Mouse (Mus musculus) E14TG2a.4 (cell line): Measurements from ENCODE around the gene Dnmt3a.

Source experiments
- H3K27me3 ChIP-seq: 2 replicates; pipeline ENCODE4 v1.6.1; 2014; ENCODE audit warnings: low read length, control low read depth; ENCODE audit not compliant: insufficient read depth
- H3K36me3 ChIP-seq: 2 replicates; pipeline ENCODE4 v1.6.1; 2014; ENCODE audit warnings: low read length, control low read depth; ENCODE audit not compliant: insufficient read depth
- H3K4me1 ChIP-seq: replicated peaks from 2 replicates; pipeline ENCODE4 v1.6.1; 2014; ENCODE audit warnings: low read depth, low read length, control low read depth
- H3K4me3 ChIP-seq: replicated peaks from 2 replicates; pipeline ENCODE4 v1.5.1; 2014; ENCODE audit warnings: mild to moderate bottlenecking, low read length
- H3K9me3 ChIP-seq: 2 replicates; pipeline ENCODE4 v1.6.1; 2014; ENCODE audit warnings: low read length, control low read depth
- CTCF ChIP-seq: conservative IDR thresholded peaks from 2 replicates; pipeline ENCODE4 v1.5.1; 2014; ENCODE audit warnings: low read length
- NANOG ChIP-seq: IDR thresholded peaks from 2 replicates; pipeline ENCODE4 v1.6.1; 2014; ENCODE audit warnings: borderline replicate concordance, low read length, mixed read lengths
- POU5F1 ChIP-seq: IDR thresholded peaks from 2 replicates; pipeline ENCODE4 v1.6.1; 2014; ENCODE audit warnings: low read length, borderline replicate concordance

Dnmt3a gene

DNA sequence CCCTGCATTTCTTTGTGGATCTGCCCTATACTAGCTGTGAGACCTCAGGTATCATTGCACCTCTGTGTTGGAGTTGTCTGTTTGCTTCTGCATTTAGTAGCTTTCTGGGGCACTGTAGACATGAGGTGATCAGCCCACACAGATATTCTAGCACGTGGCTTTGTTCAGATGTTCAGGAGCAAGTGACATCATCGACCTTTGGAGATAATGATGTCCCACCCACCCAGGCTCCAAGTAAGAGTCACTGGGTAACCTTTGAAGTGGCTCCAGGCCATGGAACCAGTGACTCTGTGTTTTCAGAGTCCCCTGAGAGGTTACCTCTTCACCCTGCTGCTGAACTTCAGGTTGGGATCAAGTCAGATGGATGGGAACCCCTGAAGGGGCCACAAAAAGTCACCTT, 29.8 kb downstream of the Dnmt3a start:
- TF ChIP-seq NANOG (no peak), CTCF (no peak), POU5F1 (no peak)
- Histone ChIP-seq H3K4me3 (no peak overlapping the region), H3K4me1 (peaks cover 25% of the 10 kb centered on the region), H3K9me3 (no peaks in the 10 kb centered on the region), H3K27me3 (peaks cover 26% of the 10 kb centered on the region), H3K36me3 (0 out of 2 replicates have a peak, but pooled peaks cover 6% of the 10 kb centered on the region)

DNA sequence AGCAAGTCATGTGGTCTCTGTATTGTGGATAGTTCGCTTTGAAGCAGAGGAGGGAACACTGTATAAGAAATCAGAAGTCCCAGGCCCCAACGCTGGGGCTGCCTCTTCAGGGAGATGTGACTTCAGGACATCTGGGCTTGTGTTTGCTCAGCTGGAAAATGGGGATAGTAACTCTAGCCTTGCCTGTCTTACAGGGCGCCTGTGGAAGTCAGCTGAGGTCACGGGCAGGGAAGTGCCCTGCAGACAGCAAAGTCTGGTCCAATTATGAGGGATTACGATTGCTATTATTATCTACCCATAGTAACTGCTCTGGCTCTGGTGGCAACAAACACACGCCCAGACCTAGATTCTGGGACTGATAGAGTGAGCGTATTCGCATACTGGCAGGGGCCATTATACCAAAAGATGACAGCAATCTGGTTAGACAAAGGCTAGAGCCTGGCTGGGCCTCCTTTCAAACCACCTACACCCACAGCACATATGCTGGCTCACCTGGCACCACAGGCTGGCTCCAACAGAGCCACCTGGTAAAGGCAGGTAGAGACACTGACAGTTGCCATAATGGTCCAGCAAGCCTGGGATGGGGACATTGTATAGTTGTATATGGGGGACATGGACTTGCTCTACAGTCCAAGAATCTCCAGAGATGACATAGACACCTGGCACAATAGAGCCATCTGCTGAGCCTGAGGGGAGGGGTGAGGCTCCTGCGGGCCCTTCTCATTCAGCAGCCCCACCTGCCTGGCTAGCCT, 31.4 kb downstream of the Dnmt3a start:
- Histone ChIP-seq H3K27me3 (peaks cover 22% of the 10 kb centered on the region), H3K36me3 (0 out of 2 replicates have a peak, but pooled peaks cover 6% of the 10 kb centered on the region), H3K9me3 (no peaks in the 10 kb centered on the region), H3K4me1 (peaks cover 25% of the 10 kb centered on the region), H3K4me3 (no peak overlapping the region)
- TF ChIP-seq NANOG, result no peak
- TF ChIP-seq CTCF, result no peak
- no peak for TF ChIP-seq POU5F1

- H3K36me3 ChIP-seq, result 0 out of 2 replicates have a peak, but pooled peaks cover 6% of the 10 kb centered on the region
- no peak overlapping the region for H3K4me3 ChIP-seq
- H3K27me3 ChIP-seq, result peaks cover 15% of the 10 kb centered on the region
- no peak for TF ChIP-seq POU5F1
- no peak for TF ChIP-seq NANOG
- TF ChIP-seq CTCF, result no peak
- peaks cover 25% of the 10 kb centered on the region for H3K4me1 ChIP-seq
- no peaks in the 10 kb centered on the region for H3K9me3 ChIP-seq
These were observed 32.2 kb downstream of the Dnmt3a start for GRCm38 (mm10) chr12:3838009-3838408.

GRCm38 (mm10) chr12:3839662-3840061, 33.9 kb downstream of the Dnmt3a start:
- no peaks in the 10 kb centered on the region for H3K9me3 ChIP-seq
- H3K36me3 ChIP-seq, result 0 out of 2 replicates have a peak, but pooled peaks cover 6% of the 10 kb centered on the region
- no peak overlapping the region for H3K4me3 ChIP-seq
- H3K27me3 ChIP-seq, result 0 out of 2 replicates have a peak, but pooled peaks cover 5% of the 10 kb centered on the region
- TF ChIP-seq NANOG (no peak), CTCF (no peak), POU5F1 (no peak)
- peaks cover 13% of the 10 kb centered on the region for H3K4me1 ChIP-seq

DNA sequence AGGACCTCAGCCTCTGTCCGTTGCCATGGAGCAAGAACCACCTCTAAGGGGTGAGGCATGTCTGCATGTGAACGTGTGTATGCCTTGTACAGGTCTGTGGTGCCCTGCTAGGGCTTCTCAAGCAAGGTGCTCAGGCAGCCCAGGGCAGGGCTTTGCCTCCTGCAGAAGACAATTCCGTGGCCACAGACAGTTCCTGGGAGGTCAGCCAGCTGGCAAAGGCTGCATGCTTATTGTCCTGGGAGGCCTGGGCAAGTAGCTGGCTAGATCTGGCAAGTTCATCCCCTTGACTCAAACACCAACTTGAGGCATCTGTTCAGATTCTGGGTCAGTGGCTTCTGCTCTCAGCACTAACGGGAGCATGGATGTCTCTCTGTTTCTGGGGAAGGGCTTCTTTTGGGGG, 35.3 kb downstream of the Dnmt3a start:
- H3K9me3 ChIP-seq, result no peaks in the 10 kb centered on the region

GRCm38 (mm10) chr12:3842843-3843242, 37.0 kb downstream of the Dnmt3a start:
- no peaks in the 10 kb centered on the region for H3K27me3 ChIP-seq
- no peak for TF ChIP-seq CTCF
- no peak for TF ChIP-seq POU5F1
- TF ChIP-seq NANOG, result no peak
- no peak overlapping the region for H3K4me3 ChIP-seq
- H3K36me3 ChIP-seq, result no peaks in the 10 kb centered on the region
- no peaks in the 10 kb centered on the region for H3K9me3 ChIP-seq
- H3K4me1 ChIP-seq, result peaks cover 10% of the 10 kb centered on the region; the same call in 1 of the 2 replicates

More for the DNA sequence above, 35.3 kb downstream of the Dnmt3a start:
- Histone ChIP-seq H3K27me3 (no peaks in the 10 kb centered on the region), H3K36me3 (0 out of 2 replicates have a peak, but pooled peaks cover 2% of the 10 kb centered on the region), H3K4me3 (no peak overlapping the region), H3K4me1 (peaks cover 10% of the 10 kb centered on the region; the same call in 1 of the 2 replicates)
- TF ChIP-seq NANOG (no peak), CTCF (no peak), POU5F1 (no peak)

- Histone ChIP-seq H3K9me3 (no peaks in the 10 kb centered on the region), H3K36me3 (no peaks in the 10 kb centered on the region), H3K4me1 (peaks cover 10% of the 10 kb centered on the region; the same call in 1 of the 2 replicates), H3K4me3 (no peak overlapping the region), H3K27me3 (no peaks in the 10 kb centered on the region)
- TF ChIP-seq CTCF, result no peak
- no peak for TF ChIP-seq NANOG
These were observed 37.6 kb downstream of the Dnmt3a start for GRCm38 (mm10) chr12:3843371-3843861.

GRCm38 (mm10) chr12:3843918-3844317, 38.1 kb downstream of the Dnmt3a start:
- Histone ChIP-seq H3K4me1 (peaks cover 10% of the 10 kb centered on the region; the same call in 1 of the 2 replicates), H3K4me3 (no peak overlapping the region), H3K27me3 (no peaks in the 10 kb centered on the region), H3K36me3 (no peaks in the 10 kb centered on the region), H3K9me3 (no peaks in the 10 kb centered on the region)
- TF ChIP-seq NANOG, result no peak
- TF ChIP-seq POU5F1, result no peak
- TF ChIP-seq CTCF, result no peak
